Mouse (Mus musculus): Measurements from ENCODE around the gene Myt1l.

The Myt1l gene

DNA sequence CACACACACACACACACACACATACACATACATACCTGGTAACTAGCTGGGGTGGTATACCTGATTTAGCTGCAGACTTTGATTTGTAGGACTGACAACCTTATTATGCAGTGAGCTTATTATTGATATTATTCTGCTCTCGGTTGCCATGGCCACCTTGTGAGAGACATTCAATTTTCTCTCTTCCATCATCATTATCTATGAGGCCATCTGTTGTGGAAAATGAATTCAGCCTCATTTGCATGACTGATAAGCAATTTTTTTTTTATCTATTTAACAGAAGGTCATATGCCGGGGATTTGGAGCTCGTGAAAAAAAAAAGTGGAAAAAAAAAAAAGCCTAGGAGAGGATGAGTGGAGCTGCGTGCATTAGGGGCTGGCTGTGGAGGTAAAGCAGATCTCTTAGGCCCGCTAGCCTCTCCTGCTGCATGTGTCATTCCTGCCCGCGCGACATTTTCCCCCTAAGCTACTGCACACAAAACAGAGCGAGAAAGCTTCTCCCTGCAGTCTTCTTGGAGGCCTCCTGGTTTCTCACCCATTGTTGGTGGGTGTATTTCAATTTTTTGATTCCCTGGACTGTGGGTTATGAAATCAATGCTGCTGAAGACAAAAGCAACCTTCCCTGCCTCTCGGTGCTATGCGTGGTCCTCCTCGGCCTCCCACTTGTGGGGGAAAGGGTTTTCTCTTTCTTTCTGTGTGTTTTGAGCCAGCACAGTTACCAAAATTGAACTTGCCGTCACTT is at the start of gene Myt1l:
Gene Myt1l, plus strand, starts transcription at position 354 of the 741 bp plus-strand sequence.
- DNase-seq (ENCODE audit: low read depth) = no peak

DNA sequence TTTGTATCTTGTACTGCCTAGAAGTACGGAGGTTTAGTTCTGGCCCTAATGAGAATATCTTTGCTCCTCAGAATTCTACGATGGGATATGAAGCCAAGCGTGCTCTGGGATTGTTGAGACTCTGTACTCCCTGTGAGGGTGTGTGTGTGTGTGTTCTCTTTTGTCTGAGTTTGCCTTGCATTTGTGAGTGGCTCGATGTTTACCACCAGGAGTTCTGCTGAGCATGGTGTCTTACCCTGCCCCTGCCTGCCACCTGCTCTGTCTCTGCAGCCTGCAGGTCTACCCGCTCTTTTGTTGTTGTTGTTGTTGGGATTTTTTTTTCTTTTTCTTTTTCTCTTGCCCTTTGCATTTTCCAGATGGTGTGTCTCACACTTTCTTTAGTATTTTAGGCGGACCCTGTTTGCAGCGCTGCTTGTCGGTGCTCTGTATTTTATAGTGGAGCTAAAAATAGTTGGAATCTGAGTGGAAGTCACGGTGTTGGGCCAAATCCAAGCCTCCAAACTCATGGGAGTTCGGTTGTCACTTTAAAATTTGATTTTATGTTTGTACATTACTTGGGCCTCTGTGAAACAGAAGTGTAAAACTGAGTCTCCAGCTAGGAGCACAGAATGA is 41.7 kb upstream of the Myt1l start:
- DNase-seq (ENCODE audit: low read depth) = no peak

DNA sequence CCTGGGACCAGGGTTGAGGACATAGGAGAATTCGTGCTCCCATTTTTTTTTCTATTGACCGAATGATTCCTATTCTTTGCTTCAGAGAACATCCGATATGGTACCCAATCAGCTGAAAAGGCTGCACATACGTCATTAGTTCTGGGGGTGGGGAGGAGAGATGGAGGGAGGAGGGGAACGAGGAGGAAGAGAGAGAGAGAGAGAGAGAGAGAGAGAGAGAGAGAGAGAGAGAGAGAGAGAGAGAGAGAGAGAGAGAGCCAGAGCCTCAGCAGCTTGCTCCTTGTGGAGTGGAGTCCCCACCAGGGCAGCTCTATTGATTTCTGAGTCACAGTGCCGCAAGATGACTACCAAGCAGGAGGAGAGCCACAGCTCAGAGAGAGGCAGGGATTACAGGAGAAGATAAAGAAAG is 1.9 kb upstream of the Myt1l start:
- no peak for DNase-seq (ENCODE audit: low read depth)

- DNase-seq (ENCODE audit: low read depth) = no peak
Observed at GRCm38 (mm10) chr12:29527048-29527761, 979 bp upstream of the Myt1l start.

GRCm38 (mm10) chr12:29530241-29530725 is 2.1 kb downstream of the Myt1l start:
- DNase-seq (ENCODE audit: low read depth) = peak; percentile 28

GRCm38 (mm10) chr12:29530823-29531222 is 2.6 kb downstream of the Myt1l start:
- no peak for DNase-seq (ENCODE audit: low read depth)

DNA sequence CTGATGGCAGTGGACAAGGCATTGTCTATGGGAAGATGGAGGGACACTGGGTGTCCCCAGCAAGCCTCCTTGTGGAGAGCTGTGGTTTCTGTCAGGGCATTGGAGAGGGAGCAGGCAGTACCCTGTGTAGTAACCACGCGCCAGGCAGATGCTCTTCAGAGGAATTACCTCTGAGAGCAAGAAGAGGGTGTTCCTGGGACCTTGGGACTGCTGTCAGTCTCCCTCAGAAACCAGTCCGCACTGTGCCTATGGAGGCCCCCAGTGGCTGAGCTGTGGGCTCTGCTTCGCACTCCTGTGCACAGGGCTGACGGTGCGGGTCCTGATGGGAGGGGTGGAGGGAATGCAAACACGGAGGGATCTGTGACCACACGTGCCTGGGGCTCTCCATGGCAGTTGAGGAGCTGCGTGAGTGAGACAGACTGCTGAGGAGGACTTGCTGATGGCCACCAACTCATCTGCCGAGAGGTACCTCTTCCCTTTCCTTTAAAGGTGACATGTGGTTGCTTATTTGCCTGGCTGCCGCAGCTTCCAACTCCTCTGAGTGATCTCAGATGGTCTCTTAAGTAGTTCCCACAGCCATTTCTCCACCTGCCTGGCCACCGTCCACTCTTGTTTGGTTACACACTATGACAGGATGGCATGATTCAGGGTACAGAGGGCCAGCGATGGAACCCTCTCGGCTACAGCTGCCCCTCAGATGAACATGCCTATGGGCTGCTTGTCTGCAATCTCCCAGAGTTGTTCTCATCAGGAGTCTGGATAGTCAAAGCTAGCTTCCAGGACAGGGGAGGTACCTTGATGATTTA is 5.1 kb downstream of the Myt1l start:
- DNase-seq (ENCODE audit: low read depth) = no peak

DNA sequence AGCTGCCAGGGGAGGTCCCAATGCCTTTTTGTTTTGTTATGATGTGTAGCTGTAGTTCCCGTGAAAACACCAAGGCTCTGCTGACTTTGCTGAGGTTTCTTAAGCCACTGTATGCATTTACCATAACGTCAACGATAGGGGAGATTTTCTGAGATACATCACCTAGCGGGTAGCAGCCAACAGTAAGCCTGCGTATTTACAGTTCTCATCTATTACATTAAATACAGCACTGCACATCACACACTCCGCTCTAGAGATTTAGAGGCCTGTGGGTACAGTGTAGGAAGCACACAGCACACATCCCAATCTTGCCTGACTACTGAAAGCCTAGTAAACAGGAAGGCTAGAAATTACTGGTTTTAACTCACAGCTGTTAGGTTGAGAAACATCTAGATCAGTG is 6.1 kb downstream of the Myt1l start:
- no peak for DNase-seq (ENCODE audit: low read depth)

DNA sequence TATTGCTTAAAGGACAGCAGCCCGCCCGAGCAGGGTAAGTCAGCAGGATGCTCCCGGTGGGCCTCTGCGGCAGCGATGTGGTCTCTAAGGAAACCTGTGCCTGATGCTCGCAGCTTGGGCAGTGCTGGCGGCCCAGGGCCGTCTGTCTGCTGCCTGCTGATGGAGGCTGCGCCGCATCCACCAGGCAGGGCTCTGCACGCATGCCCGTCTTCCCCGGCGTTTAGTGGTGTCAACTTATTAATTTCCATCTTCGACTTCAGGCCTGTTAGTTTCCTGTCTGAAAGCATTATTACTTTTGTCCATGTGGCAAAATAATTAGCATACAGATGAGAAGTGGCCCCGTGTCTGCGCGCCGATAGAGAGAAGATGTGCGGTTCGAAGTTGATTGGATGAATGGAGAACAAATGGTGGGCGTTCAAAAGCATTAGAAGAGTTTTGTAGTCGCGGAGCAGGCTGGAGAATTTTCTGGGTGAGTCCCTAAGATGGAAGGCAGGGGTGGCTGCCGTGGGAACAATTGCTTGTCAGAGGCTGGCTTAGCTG is 6.6 kb downstream of the Myt1l start:
- no peak for DNase-seq (ENCODE audit: low read depth)

- DNase-seq (ENCODE audit: low read depth) = no peak
Observed at GRCm38 (mm10) chr12:29537916-29538315, 9.7 kb downstream of the Myt1l start.

DNA sequence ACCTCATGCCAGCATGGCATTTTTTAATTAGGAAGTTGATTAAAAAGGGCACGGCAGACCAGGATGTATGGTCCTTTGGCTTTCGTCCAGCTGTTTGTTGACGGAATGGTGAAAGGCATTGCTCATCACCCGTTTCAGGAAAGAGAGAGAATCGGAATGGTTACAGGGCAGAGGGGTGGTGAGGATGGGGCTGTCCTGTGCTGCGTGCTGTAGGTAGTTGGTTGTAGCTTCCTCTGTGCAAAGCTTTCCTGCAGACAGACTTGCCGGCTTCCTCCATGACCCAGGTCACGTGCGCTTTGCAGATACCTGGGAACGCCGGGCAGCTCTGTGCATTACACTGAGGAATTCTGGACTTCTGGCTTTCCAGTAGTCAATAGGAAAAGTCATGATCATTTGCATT is 10.3 kb downstream of the Myt1l start:
- DNase-seq (ENCODE audit: low read depth) = no peak

- DNase-seq (ENCODE audit: low read depth) = no peak
Observed at GRCm38 (mm10) chr12:29539106-29539505, 10.9 kb downstream of the Myt1l start.

- DNase-seq (ENCODE audit: low read depth) = no peak
Observed at GRCm38 (mm10) chr12:29540741-29541140, 12.6 kb downstream of the Myt1l start.

GRCm38 (mm10) chr12:29546073-29546472 is 17.9 kb downstream of the Myt1l start:
- no peak for DNase-seq (ENCODE audit: low read depth)

DNA sequence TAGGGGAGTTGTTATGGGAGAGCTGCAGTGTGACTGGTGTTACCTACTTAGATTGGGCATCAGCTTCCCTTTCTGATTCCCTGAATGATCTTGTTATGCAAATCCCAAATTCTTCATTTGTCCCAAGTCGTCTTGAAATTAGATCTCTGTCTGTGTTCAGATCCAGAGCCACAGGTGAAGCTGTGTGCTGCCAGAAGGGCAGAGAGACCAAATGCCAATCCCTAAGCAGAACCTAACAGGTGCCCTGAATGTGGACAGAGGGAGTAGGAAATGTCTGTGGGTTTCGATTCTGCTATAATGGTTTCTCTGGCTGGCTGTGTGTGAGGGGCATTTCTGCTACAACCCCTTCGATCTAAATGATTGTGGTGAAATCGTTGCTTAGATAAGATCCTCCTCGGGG is 18.9 kb downstream of the Myt1l start:
- no peak for DNase-seq (ENCODE audit: low read depth)

DNA sequence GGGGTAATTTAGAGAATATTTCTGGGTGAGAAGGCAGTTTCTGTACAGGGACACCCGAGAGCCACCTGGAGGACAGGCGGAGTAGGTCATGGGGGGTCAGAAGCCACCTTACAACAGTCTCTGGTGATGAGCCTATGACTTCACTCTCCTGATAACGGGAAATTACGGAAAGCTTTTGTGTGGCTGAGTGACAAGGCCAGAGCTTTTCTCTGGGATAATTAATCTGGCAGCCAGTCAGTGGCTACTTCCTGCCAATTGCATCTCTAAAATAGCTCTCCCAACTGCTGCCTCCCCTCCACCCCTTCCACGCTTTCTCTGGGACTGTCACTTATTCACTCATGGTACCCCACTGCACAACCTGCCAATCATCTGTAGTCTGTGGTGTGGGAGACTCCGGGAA is 19.6 kb downstream of the Myt1l start:
- no peak for DNase-seq (ENCODE audit: low read depth)

DNA sequence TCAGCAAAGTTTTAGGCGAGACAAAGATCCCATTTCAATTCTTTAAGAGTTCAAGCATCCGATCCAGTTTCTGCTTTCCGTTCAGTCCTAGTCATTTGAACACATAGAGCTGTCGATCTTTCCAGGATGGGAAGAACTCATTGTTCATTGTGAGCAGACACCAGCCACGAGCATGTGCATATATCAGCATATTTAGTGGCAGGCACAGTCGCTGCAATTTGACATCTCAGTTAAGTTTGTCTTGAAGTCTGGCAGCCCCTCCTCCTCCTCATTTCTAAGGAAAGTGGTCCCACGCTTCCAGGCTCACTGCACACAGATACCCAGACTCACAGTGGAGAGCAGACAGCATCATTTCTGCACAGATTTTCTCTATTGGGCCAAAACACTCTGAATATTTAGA is 25.0 kb downstream of the Myt1l start:
- DNase-seq (ENCODE audit: low read depth) = no peak

DNA sequence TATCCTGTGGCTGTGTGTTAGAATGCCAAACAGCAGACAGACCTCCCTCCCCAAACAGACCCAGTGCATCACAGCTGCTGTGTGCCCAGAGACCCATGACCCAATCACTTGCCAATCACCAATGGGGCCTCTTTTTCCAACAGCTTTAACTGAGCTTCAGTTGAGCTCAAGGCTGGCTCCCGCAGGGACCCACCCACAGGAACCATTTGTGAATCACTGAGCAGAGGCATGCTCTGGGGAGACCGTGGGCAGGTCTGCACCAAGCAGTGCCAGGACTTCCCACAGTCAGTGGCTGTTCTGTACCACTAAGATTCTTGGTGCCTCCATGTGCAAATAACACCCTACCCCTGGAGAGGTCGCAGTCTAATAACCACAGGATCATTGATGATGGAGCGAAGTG is 27.5 kb downstream of the Myt1l start:
- no peak for DNase-seq (ENCODE audit: low read depth)

DNA sequence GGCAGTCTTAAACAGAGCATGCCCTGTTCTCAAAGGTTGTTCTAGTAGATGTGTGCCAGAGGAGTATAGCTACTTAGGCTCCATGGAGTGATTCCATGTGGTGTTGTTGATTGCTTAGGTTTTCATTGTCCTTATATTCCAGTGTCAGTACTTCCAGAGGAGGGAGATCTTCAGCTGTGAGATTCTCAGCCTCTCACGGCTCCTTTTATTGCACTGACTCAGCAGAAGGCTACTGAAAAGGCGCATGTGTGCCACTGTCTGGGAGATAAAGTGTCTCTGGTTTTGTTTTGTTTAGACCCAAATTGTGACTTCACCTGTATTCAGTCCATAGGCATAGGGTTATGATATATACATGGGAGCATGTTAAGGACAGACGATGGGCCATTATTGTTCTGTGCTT is 28.2 kb downstream of the Myt1l start:
- DNase-seq (ENCODE audit: low read depth) = no peak

GRCm38 (mm10) chr12:29556901-29557300 is 28.7 kb downstream of the Myt1l start:
- no peak for DNase-seq (ENCODE audit: low read depth)

- no peak for DNase-seq (ENCODE audit: low read depth)
Observed at GRCm38 (mm10) chr12:29559769-29560168, 31.6 kb downstream of the Myt1l start.

DNA sequence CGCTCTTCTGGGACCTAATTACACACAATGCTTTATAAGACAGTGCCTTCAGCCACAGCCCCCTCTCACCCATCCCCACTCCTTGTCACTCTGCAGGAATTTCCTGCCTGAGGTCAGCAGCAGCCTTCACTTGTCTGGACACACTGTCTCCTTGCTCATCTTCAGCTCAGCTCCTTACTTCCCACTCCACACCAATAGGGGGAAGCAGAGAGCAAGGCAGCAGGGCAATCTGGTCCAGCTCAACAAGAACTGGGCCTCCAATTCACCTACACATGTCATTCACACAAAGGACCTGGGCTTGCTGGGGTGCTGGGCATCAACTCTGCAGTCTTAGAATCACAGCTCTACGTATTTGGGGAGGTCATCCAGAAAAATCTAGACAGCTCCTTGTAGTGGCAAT is 33.0 kb downstream of the Myt1l start:
- no peak for DNase-seq (ENCODE audit: low read depth)

Data from 416B (cell line).